Mouse (Mus musculus) liver, adult 2 months (tissue): Measurements from ENCODE around the gene Kcnq2. TPM values are rescaled to one million over a fixed set of nuclear protein-coding genes. Genes with fewer than 3 reads are reported as not detected.

ENCODE experiments used
- DNase-seq: peaks from one replicate; pipeline ENCODE4 v3.0.0-alpha.2; 2011; ENCODE audit warnings: low read depth, low spot score; ENCODE audit errors: extremely low read depth
- H3K27ac ChIP-seq: fragments of 200-500 bp; replicated peaks from 2 replicates; pipeline ENCODE4 v1.5.1; 2012; ENCODE audit warnings: low read depth, mild to moderate bottlenecking, control low read depth, inconsistent platforms, low read length; ENCODE audit not compliant: insufficient read depth
- H3K27me3 ChIP-seq: fragments of 200-500 bp; 2 replicates; pipeline ENCODE4 v1.6.1; 2012; ENCODE audit warnings: mild to moderate bottlenecking, moderate library complexity, low read length, inconsistent platforms; ENCODE audit not compliant: control insufficient read depth, insufficient read depth
- H3K36me3 ChIP-seq: fragments of 200-500 bp; 2 replicates; pipeline ENCODE4 v1.6.1; 2012; ENCODE audit warnings: low read length, inconsistent platforms; ENCODE audit not compliant: control insufficient read depth, insufficient read depth
- H3K4me1 ChIP-seq: fragments of 200-500 bp; 2 replicates; pipeline ENCODE4 v1.6.1; 2011; ENCODE audit warnings: low read length; ENCODE audit not compliant: control insufficient read depth, insufficient read depth
- H3K4me3 ChIP-seq: fragments of 200-500 bp; 2 replicates; pipeline ENCODE4 v1.5.1; 2011; ENCODE audit warnings: low read depth, mild to moderate bottlenecking, control low read depth, low read length, moderate library complexity; ENCODE audit not compliant: insufficient read depth
- H3K79me2 ChIP-seq: fragments of 200-500 bp; 2 replicates; pipeline ENCODE4 v1.6.1; 2012; ENCODE audit warnings: inconsistent platforms, mild to moderate bottlenecking, low read length, moderate library complexity; ENCODE audit not compliant: control insufficient read depth, insufficient read depth
- H3K9ac ChIP-seq: fragments of 200-500 bp; 2 replicates; pipeline ENCODE4 v1.6.1; 2012; ENCODE audit warnings: low read depth, mild to moderate bottlenecking, control low read depth, inconsistent platforms, low read length
- CTCF ChIP-seq: fragments of 200-500 bp; IDR thresholded peaks from 2 replicates; pipeline ENCODE4 v1.5.1; 2011; ENCODE audit warnings: low read depth, low read length, control low read depth
- POLR2A ChIP-seq: fragments of 200-500 bp; IDR thresholded peaks from 2 replicates; pipeline ENCODE4 v1.6.1; 2011; ENCODE audit warnings: low read length, control low read depth; ENCODE audit not compliant: insufficient read depth; ENCODE audit errors: extremely low read depth
- WGBS: fragments of 180-500 bp; shearing (Covaris S2); methylation state at CpG from one replicate; pipeline ENCODE4 v1.1.7; 2018; 5-methylcytosine and 5-hydroxymethylcytosine counted together
- polyA plus RNA-seq: library from polyadenylated mRNA; depleted of rRNA; stranded (reverse); fragments of >200 nt; gene quantifications from 2 replicates; pipeline ENCODE4 v1.2.3, GENCODE M21; 2012
- total RNA-seq: library from RNA; depleted of rRNA; stranded (reverse); fragments of >200 nt; gene quantifications from 2 replicates; pipeline ENCODE4 v1.2.3, GENCODE M21; 2014

Kcnq2 gene
- total and polyA plus RNA-seq, 2 experiments = not detected

DNA sequence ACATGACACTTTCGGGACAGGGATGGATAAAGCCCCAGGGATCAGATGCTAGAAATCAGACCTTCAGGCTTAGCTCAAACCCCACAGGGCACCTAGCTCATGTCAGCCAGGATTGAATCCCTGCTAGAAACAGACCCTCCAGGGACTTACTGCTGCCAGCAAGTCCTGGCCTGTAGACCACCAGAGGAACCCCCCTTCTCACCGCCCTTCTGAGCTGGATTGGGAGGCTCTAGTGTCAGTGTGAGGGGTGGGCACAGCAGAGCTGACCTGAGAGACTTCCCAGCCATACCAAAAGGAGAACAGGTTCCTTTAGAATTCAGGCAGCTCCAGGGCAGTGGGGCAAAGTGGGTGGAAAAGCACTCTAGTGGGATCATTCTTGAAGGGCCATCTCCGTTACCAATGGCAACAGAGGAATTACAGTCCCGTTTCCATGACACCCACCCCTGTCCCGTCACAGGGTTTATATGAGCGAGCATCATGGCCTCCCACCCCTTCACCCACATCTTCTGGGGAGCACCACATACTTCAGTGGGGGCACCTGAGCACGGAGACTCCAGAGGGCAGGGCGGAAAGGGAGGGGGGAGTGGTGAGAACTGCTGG is 21.2 kb downstream of the Kcnq2 start:
- 79% methylated on average over 8 of the region's 8 CpGs for WGBS
- TF ChIP-seq CTCF (no peak), POLR2A (no peak)
- Histone ChIP-seq H3K9ac (no peak overlapping the region), H3K27me3 (no peaks in the 10 kb centered on the region; the same call in 1 of the 2 replicates), H3K4me3 (no peak overlapping the region), H3K27ac (no peak overlapping the region), H3K4me1 (no peaks in the 10 kb centered on the region), H3K36me3 (no peaks in the 10 kb centered on the region), H3K79me2 (no peaks in the 10 kb centered on the region)
- no peak for DNase-seq

GRCm38 (mm10) chr2:181111665-181112064 is 23.4 kb downstream of the Kcnq2 start:
- Histone ChIP-seq H3K9ac (no peak overlapping the region), H3K27me3 (no peaks in the 10 kb centered on the region; the same call in 1 of the 2 replicates), H3K79me2 (no peaks in the 10 kb centered on the region), H3K36me3 (no peaks in the 10 kb centered on the region), H3K4me3 (no peak overlapping the region), H3K27ac (no peak overlapping the region), H3K4me1 (no peaks in the 10 kb centered on the region)
- no peak for DNase-seq
- TF ChIP-seq POLR2A = no peak
- TF ChIP-seq CTCF = no peak
- WGBS = 83% methylated on average over 1 of the region's 1 CpGs

GRCm38 (mm10) chr2:181104111-181104510 is 31.0 kb downstream of the Kcnq2 start:
- Histone ChIP-seq H3K27me3 (no peaks in the 10 kb centered on the region), H3K36me3 (no peaks in the 10 kb centered on the region), H3K4me3 (no peak overlapping the region), H3K79me2 (no peaks in the 10 kb centered on the region), H3K27ac (no peak overlapping the region), H3K4me1 (no peaks in the 10 kb centered on the region), H3K9ac (no peak overlapping the region)
- TF ChIP-seq POLR2A = no peak
- TF ChIP-seq CTCF = no peak
- WGBS = 59% methylated on average over 2 of the region's 2 CpGs
- DNase-seq = no peak

- TF ChIP-seq CTCF (no peak), POLR2A (no peak)
- Histone ChIP-seq H3K27ac (no peak overlapping the region), H3K4me3 (no peak overlapping the region), H3K4me1 (no peaks in the 10 kb centered on the region), H3K36me3 (no peaks in the 10 kb centered on the region), H3K79me2 (no peaks in the 10 kb centered on the region), H3K9ac (no peak overlapping the region), H3K27me3 (no peaks in the 10 kb centered on the region)
- 68% methylated on average over 2 of the region's 2 CpGs for WGBS
- no peak for DNase-seq
Measured at GRCm38 (mm10) chr2:181102161-181102560, 32.9 kb downstream of the Kcnq2 start.

- WGBS = 97% methylated on average over 1 of the region's 1 CpGs
- no peak overlapping the region for H3K4me3 ChIP-seq
- TF ChIP-seq CTCF (no peak), POLR2A (no peak)
Measured at GRCm38 (mm10) chr2:181101626-181102025, 33.5 kb downstream of the Kcnq2 start.

DNA sequence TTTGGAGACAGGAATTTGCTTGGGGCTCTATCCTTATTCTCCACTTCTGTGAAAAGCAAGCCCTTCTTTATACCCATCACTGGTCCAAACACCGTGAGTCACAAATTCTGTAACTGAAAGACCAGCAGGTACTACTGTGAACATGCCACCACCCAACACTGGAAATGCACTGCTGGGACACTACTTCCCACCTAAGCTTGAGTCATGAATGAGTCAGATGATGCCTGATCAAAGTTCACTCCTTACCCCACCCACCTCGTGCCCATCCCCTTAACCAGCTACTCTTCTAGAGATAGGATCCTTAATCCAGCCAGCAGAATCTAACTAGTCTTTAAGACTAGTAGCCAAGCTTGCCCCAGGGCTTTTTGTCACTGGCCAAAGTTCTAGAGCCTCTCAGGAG is 35.0 kb downstream of the Kcnq2 start:
- no peak for TF ChIP-seq CTCF
- TF ChIP-seq POLR2A = no peak

More at GRCm38 (mm10) chr2:181101626-181102025, 33.5 kb downstream of the Kcnq2 start:
- no peak overlapping the region for H3K27ac ChIP-seq
- H3K9ac ChIP-seq = no peak overlapping the region
- H3K79me2 ChIP-seq = no peaks in the 10 kb centered on the region
- no peaks in the 10 kb centered on the region for H3K36me3 ChIP-seq
- DNase-seq = no peak
- H3K27me3 ChIP-seq = no peaks in the 10 kb centered on the region
- no peaks in the 10 kb centered on the region for H3K4me1 ChIP-seq

More for the DNA sequence above, 35.0 kb downstream of the Kcnq2 start:
- Histone ChIP-seq H3K36me3 (no peaks in the 10 kb centered on the region), H3K79me2 (no peaks in the 10 kb centered on the region), H3K27me3 (no peaks in the 10 kb centered on the region), H3K27ac (no peak overlapping the region), H3K4me3 (no peak overlapping the region), H3K9ac (no peak overlapping the region), H3K4me1 (no peaks in the 10 kb centered on the region)
- DNase-seq = no peak
- 71% methylated on average over 2 of the region's 2 CpGs for WGBS
